Comparison of ENCODE assay signal across 8 mouse cellular contexts in genomic region chr10:81232580-81233225, GRCm38 (mm10). TPM values are rescaled to one million over a fixed set of nuclear protein-coding genes. Genes with fewer than 3 reads are reported as not detected.
DNase-seq lines count a peak whose midpoint lies in the region; ATAC-seq lines count a peak whose summit lies in the region.

Gene Zfr2, plus strand, starts transcription at chr10:81233155.

- no peaks in the 10 kb centered on the region; the same call in 1 of the 2 replicates for H3K36me3 ChIP-seq in heart, embryonic 13.5 days
- H3K36me3 ChIP-seq in liver, embryonic 12.5 days, result no peaks in the 10 kb centered on the region
- no peaks in the 10 kb centered on the region for H3K36me3 ChIP-seq in stomach, embryonic 15.5 days

- peaks cover 61% of the 10 kb centered on the region for H3K27me3 ChIP-seq in heart, embryonic 13.5 days (replicated peaks)
- H3K27me3 ChIP-seq in liver, embryonic 12.5 days (replicated peaks), result peaks cover 84% of the 10 kb centered on the region
- peaks cover 31% of the 10 kb centered on the region for H3K27me3 ChIP-seq in stomach, embryonic 15.5 days (replicated peaks)

- H3K9ac ChIP-seq in heart, embryonic 13.5 days, result peak within 1 kb of the TSS; percentile 90
- H3K9ac ChIP-seq in liver, embryonic 12.5 days, result peak within 1 kb of the TSS; percentile 79
- H3K9ac ChIP-seq in stomach, embryonic 15.5 days, result peak within 1 kb of the TSS; percentile 65

- ATAC-seq in heart, embryonic 13.5 days (ENCODE audit: extremely low read depth, insufficient number of reproducible peaks, low FRiP score, low TSS enrichment), result peak; percentile 69; the same call in 1 of the 2 replicates
- ATAC-seq in liver, embryonic 12.5 days, result peak; percentile 80
- peak; percentile 89 for ATAC-seq in stomach, embryonic 15.5 days (ENCODE audit: insufficient read depth, low FRiP score, low read depth)

- peak within 1 kb of the TSS; percentile 76 for H3K4me3 ChIP-seq in brown adipose tissue, adult 24 weeks (ENCODE audit: insufficient read depth, low read depth, low read length)
- H3K4me3 ChIP-seq in heart, embryonic 13.5 days, result peak within 1 kb of the TSS; percentile 78
- peak within 1 kb of the TSS; percentile 73 for H3K4me3 ChIP-seq in liver, embryonic 12.5 days
- H3K4me3 ChIP-seq in stomach, embryonic 15.5 days (replicated peaks), result peak within 1 kb of the TSS; percentile 78

- WGBS in heart, embryonic 13.5 days, result 6% methylated on average over 29 of the region's 29 CpGs
- WGBS in liver, embryonic 12.5 days (ENCODE audit: insufficient replicate concordance), result 8% methylated on average over 29 of the region's 29 CpGs
- WGBS in stomach, embryonic 15.5 days, result 6% methylated on average over 29 of the region's 29 CpGs

- H3K9me3 ChIP-seq in heart, embryonic 13.5 days, result no peaks in the 10 kb centered on the region
- no peaks in the 10 kb centered on the region for H3K9me3 ChIP-seq in liver, embryonic 12.5 days (replicated peaks)
- H3K9me3 ChIP-seq in stomach, embryonic 15.5 days, result no peaks in the 10 kb centered on the region

- peaks cover 12% of the 10 kb centered on the region for H3K4me1 ChIP-seq in brown adipose tissue, adult 24 weeks (ENCODE audit: control insufficient read depth, insufficient read depth, insufficient read length, low read length)
- peaks cover 30% of the 10 kb centered on the region for H3K4me1 ChIP-seq in heart, embryonic 13.5 days
- peaks cover 24% of the 10 kb centered on the region for H3K4me1 ChIP-seq in liver, embryonic 12.5 days
- peaks cover 10% of the 10 kb centered on the region for H3K4me1 ChIP-seq in stomach, embryonic 15.5 days

- H3K27ac ChIP-seq in brown adipose tissue, adult 24 weeks (replicated peaks; ENCODE audit: low read depth, low read length), result no peak within 1 kb of the TSS
- 0 out of 2 replicates have a peak within 1 kb of the TSS, but pooled peaks have one; percentile 20 for H3K27ac ChIP-seq in heart, embryonic 13.5 days (replicated peaks)
- H3K27ac ChIP-seq in liver, embryonic 12.5 days, result peak within 1 kb of the TSS; percentile 65
- H3K27ac ChIP-seq in stomach, embryonic 15.5 days, result no peak within 1 kb of the TSS

- H3K4me2 ChIP-seq in heart, embryonic 13.5 days, result peak within 1 kb of the TSS; percentile 76
- H3K4me2 ChIP-seq in liver, embryonic 12.5 days, result peak within 1 kb of the TSS; percentile 93
- H3K4me2 ChIP-seq in stomach, embryonic 15.5 days, result peak within 1 kb of the TSS; percentile 65

- DNase-seq in CD4-positive, CD25-positive, alpha-beta regulatory T cell, adult 2 months (ENCODE audit: low read depth, low spot score), result peak; percentile 98
- DNase-seq in fat pad, adult 2 months (ENCODE audit: extremely low read depth, low read depth, low spot score), result peak; percentile 33
- peak; percentile 95 for DNase-seq in kidney, postnatal 10 days
- peak; percentile 82 to 93 for DNase-seq in natural killer cell, adult 2 months (ENCODE audit: low spot score in 2 of 2)

RNA-seq across cellular contexts. Expression of gene Zfr2, which starts in this region (rescaled TPM):
- 0.32 and 1.2 TPM in 2 replicates for polyA plus RNA-seq in brown adipose tissue, adult 24 weeks (2012; ENCODE audit: insufficient read depth, insufficient read length, missing spikeins)
- 4.1 and 6.5 TPM in 2 replicates for polyA plus RNA-seq in heart, embryonic 13.5 days (2015; fragmentation: Nextera tagmentation; extraction: Ambion mirVana)
- 1.1 and 1.2 TPM in 2 replicates for polyA plus RNA-seq in liver, embryonic 12.5 days (2016; fragmentation: Nextera tagmentation; extraction: Ambion mirVana)
- polyA plus RNA-seq in stomach, embryonic 15.5 days (2015; fragmentation: Nextera tagmentation; extraction: Ambion mirVana), result 8.8 and 10.4 TPM in 2 replicates

Comparison
In these comparisons a context has a peak if more than half of its experiments do, and no peak if none do; other contexts are left out.
1. DNase-seq: peak in every context shown above with its lines; median percentile 98 in CD4-positive, CD25-positive, alpha-beta regulatory T cell, adult 2 months; 95 in kidney, postnatal 10 days; 88 in natural killer cell, adult 2 months; 33 in fat pad, adult 2 months.
2. H3K27ac ChIP-seq: peak in heart, embryonic 13.5 days (single experiment) and liver, embryonic 12.5 days (single experiment); none in brown adipose tissue, adult 24 weeks (single experiment) and stomach, embryonic 15.5 days (single experiment).
3. Peak in every context shown above with its lines, with median percentiles within 50 percentile points of each other: H3K4me3 ChIP-seq, ATAC-seq, H3K4me2 ChIP-seq and H3K9ac ChIP-seq.